Mouse (Mus musculus) adrenal gland (tissue): ENCODE data around the gene Unc45b.
"Not testable (repeated sequence)": the region's sequence is repeated elsewhere in the genome, so short reads cannot be mapped to it uniquely, and the experiment has no call there.

Experiments used
- intact Hi-C: fragments of 180-260 bp; cut with DNase I; formaldehyde crosslinking; loops from one replicate; pipeline ENCODE4 v1.15.1; 2025

Unc45b gene

DNA sequence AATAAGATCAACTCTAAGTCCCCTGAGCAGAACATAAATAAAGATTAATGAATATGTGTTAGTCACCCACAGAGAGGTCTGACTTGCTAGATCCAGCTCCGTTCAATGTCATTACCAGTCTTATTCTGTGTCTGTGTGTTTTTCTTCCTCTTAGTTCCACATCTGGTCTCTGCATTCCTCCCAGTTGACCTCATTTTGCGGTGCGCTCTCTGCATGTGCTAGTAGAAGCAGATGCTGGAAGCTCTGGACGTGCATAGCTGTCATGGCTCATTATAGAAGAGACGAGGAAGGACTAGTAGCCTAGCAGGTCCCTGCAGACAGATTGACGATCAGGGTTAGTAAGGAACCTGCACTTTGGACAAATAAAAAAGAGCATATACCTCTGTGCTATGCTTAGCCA, 33.0 kb downstream of the Unc45b start:
- intact Hi-C loops, result no loop called here

DNA sequence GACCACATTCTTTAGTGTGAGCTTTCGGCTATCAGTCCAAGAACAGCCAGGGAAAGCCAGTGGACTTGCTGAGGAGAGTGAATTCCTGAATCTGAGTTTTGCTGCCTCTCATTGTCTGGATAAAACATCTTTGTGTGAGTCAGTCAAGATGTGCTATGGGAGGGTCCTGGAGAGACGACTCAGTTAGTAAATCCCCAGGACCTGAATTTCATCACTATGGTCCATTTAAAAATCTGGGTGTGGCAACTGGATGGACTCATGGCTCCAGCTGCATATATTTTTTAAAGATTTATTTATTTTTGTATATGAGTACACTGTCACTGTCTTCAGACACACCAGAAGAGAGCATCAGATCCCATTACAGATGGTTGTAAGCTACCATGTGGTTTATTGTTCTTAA, 35.3 kb downstream of the Unc45b start:
- intact Hi-C loops, result no loop called here

DNA sequence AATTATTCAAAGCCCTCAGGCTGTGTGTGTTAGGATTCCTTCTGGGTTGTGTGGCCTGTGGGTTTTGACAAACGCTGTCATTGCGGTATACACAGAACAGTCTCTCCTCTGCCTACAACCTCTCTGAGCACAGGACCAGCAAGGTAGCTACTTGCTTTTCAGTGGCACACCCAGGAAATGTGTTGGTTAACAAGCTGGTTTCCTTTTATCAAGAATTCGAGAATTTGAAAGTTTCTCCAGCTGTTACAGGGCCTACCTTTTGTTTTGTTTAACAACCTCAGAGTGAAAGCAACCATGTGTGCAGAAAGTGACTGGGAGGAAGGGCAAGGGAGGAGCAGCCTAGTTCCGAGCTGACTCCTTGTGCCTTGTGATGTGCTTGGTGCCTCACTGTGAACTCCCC, 37.1 kb downstream of the Unc45b start:
- intact Hi-C loops, result no loop called here

DNA sequence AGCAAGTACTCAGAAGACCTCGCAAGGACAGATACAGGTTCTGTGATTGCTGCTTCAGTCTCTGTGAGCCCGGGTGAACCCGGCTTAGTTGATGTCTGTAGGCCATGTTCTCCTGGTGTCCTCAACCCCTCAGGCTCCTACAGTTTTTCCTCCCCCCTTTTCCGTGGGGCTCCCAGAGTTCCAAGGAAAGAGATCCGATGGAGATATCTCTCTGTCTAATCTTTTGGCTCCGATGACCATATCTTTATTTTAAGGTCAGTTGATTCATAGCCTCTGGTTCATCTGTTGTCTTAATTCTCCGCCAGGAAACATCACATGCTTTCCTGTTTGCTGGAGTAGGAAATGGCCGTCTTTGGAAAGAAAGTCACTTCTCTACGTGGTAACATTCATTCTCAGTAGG, 38.7 kb downstream of the Unc45b start:
- intact Hi-C loops, result no loop called here

DNA sequence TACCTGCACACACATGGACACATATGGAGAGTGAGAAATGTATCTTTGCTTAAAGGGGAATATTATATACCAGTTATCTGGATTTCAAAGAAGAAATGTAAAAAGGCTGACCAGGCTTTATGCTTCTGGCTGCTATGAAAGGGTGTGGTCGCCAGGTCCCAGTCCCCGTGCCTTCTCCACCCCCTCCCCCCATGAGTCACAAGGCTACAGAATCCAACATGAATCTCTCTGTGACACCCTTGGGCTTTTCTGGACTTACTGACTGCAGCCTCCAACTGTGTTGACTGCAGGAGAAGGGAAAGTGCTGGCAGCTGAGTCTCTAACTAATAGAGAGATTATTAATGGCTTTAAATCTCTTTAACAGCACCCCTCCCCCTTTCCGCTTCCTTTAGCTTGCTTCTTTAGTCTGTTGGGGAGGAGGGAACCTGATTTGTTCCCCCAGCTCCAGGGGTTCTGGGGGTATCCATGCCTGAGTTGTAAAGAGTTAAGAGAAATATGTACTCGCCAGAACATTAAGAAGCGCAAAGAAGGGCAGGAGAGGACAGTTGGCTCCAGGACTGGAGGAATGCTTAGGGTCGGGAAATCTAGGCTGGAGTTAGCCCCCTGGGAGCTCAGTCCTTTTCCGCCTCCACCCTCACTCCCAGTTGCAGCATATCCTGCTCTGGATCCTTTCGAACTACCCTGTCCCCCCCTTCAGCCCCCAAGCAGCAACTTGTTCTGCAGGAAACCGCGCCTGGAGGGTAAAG, 40.6 kb downstream of the Unc45b start, which contains the start of gene Slfn5:
Gene Slfn5 (plus strand): TSS at position 614 of the 746 bp plus-strand sequence.
- intact Hi-C loops, result no loop called here

DNA sequence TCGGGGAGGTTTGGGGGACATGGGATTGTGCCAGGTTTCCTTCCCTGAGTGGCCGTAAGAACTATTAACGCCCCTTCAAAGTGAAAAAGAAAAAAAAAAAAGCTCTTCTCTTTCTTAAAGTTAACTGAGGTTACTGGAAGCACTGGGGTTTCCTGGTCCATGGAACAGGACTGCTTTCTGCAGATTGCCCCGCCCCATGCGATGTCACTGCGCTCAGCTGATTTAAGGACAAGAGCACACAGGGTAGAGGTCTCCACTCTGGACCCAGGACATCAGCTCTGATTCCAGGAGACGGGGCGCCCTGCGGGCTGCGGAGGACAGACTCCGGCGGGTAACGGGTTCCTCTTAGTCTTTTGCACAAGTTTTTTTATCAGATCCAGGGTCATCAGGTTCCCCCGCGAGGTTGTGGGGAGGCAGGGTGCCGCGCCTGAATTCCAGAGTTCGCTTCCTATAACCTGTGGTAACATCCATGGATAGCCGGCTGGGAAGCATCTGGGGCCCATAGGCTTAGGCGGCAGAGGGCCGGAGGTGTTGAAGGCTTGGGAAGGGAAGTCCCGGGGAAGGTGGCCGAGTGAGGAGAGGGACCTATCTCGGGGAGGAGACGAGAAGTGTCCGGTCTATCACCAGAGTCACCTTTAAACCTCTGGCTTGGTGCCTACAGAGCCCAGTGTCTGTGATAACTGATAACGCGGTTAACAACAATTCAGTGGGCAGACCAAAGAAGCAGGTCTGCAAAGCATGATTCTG, 41.7 kb downstream of the Unc45b start:
- intact Hi-C loops, result no loop called here

DNA sequence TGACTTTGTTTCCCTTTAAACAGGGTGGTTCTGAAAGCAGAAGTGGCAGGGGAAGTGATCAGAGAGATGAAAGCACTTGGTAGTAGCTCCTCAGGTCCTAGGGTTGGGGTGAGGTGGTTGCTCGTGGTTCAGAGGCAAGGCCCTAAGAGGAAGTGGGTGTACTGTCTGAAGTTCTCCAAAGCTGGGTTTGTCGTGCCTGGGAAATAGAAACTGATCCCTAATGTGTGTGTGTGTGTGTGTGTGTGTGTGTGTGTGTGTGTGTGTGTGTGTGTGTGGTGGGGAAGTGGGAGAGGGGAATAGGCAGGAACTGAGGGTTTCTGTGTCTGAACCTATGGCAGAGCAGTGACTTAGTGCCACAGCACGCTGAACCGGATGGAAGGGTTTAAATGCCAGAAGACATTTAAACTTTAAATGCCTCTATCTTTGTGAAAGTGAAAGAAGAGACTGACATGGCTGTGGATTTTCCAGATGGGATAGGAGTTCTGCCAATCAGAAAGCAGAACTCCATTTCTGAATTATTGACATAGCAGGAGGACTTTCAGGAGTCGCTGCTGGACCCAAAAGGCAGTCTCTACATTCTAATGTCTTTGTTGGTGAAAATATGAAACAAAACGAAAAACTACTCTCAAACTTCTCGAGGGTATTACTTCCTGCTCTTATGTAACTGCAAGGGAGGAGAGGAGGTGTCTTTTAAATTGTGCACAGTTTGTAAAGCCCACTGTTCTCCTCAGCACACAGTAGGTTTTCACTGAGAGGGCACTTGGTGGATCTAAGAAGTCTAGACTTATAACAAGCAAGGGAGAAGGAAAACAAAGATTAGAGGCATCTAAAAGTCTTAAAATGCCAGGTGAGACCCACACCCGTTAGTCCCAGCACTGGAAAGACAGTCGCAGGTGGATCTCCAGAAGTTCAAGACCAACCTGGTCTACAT, 42.5 kb downstream of the Unc45b start:
- intact Hi-C loops, result no loop called here

DNA sequence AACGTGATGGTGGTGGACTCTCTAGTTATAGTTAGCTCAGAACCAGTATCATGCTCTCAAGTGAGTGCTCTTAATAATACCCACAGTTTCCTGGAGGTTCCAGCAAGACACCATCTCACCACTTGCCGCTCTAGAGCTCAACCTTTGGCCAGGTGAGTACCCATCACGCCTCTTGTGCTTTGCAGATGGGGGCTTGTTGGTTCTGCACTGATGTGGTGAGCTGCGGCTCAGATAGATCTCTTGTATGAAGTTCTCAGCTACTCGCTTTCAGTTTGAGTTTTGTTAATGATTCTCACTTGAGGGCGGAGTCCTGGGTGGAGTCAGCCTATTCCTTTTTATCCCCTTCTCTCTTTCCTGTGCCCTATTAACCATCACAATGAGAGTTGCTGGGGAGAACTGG, 44.3 kb downstream of the Unc45b start:
- intact Hi-C loops, result no loop called here

DNA sequence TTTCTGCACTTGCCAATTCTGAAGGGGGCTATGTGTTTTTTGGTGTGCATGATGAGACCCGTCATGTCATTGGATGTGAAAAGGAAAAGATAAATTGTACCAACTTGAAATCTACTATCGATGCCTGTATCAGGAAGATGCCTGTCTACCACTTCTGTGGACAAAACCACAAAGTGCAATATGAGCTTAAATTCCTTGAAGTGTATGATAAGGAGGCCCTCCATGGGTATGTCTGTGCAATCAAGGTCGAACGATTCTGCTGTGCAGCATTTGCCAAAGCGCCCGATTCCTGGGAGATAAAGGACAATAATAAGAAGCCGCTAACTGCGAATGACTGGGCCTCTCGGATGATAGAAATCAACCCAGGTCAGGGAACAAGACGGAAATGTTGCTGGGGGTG, 46.6 kb downstream of the Unc45b start:
- intact Hi-C loops, result no loop called here

DNA sequence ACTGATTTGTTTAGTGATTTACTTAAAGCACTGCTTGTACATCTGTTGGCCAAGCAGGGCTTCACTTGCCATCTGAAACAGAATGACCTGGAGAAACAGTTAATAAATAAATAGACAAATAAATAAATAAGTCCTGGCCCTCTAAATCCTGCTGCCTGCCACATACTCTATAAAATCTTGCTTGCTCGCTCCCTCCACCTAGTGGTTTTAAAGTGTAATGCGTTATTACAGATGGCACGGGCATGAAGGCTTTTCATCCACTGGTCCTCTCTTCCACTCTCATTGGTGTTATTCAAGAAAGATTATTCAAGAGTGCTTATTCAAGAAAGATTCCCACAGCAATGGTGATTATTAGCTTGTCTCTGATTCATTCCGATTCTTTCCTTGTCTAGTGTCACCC, 49.3 kb downstream of the Unc45b start:
- intact Hi-C loops, result loop anchor here (1.0 kb wide), 1 partner anchor 44 kb away; no protein-coding TSS in a partner anchor

DNA sequence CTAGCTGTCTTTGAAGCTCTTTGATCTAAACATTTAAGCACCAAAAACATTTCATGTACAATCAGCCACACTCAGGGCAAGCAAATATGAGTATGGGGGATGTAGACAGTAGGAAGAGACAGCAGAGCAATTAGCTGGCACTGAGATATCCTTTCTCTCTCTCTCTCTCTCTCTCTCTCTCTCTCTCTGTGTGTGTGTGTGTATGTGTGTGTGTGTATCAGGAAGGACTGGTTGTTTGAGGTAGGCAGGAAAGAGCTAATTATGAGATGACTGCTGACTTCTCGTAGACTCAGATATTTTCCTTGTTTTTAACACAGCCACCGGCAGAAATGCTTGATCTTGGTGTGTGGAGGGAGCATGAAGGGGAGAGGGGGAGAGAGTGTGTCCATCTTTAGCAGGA, 51.4 kb downstream of the Unc45b start:
- intact Hi-C loops, result no loop called here

DNA sequence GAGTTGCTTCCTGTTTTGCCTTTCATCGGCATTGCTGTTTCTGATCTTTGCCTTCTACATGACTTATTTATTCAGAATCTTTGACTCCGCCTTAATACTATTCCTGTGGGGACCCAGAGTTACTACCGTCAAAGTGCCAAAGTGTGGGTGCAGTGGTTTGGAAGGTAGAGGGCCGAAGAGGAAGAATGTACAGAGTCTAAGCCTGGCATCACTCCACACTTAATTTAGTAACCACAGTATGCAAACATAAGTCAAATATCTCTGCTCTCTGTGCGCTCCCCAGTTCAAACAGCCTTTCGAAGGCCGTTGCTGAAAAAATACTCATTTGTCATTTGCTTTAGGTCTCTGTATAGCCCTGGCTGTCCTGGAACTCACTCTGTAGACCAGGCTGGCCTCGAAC, 51.9 kb downstream of the Unc45b start:
- intact Hi-C loops, result no loop called here

DNA sequence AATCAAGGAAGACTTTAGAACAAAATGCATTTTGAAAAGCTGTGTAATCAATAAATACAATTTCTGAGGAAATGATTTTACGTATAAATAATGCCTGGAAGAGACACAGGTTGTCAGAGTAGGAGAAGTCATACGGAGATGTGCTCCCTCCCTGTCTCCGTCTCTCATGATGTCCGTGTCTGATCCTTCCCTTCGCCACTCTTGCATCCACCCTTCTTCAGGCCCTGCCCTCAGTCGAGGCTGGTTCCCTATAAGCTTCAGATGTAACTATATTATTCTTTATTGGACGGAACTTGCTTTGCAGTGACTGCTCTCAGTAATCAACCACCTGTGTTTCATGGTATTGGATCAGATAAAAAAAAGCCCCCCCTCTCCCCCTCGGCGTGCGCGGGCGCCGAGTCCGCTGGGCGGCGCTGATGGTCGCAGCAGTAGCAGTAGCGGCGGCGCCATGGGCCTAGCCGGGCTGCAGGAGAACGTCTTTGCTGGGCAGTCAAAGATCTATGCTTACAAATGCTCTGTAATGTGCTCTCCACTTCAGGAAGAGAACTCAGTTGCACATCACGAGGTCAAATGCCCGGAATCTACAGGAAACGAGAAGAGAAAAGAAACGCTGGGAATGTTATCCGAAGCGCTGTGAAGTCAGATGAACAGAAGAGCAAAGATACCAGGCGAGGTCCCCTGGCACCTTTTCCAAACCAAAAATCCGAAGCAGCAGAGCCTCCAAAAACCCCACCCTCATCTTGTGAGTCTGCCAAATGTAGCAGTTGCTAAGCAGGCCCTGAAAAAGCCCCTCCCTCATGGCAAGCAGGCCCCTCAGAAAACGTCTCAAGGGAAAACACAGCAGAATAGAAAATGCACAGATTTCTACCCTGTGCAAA, 60.6 kb downstream of the Unc45b start:
- intact Hi-C loops, result no loop called here

DNA sequence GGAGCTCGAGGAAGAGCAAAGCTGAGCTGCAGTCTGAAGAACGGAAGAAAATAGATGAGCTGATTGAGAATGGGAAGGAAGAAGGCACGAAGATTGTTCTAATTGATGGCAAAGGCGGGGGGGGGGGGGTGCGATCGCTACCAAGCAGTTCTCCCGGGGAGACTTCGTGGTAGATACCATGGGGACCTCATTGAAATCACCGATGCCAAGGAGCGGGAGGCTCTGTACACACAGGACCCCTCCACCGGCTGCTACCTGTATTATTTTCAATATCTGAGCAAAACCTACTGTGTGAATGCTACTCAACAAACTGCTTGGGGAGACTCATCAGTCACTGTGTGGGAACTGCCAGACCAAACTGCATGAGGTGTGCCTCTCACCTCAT, 61.2 kb downstream of the Unc45b start:
- intact Hi-C loops, result no loop called here

DNA sequence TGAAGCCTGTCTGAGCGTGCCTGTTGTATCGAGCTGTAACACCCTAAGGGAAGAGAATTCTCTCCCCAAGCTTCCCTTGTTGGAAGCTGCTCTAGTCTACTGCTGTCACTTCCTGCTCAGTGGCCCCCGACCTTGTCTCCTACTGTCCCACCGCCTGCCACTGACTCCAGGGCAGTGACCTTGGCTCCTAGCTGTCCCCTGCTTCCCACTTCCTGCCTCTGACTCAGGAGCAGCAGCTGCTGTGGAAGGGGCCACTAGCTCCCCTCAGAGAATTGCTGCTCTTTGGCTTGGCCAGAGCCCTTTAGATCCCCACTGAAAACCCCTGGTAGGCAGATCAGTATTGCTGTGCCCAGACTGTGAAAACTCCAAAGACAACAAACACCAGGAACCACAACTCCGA, 63.6 kb downstream of the Unc45b start:
- intact Hi-C loops, result no loop called here

DNA sequence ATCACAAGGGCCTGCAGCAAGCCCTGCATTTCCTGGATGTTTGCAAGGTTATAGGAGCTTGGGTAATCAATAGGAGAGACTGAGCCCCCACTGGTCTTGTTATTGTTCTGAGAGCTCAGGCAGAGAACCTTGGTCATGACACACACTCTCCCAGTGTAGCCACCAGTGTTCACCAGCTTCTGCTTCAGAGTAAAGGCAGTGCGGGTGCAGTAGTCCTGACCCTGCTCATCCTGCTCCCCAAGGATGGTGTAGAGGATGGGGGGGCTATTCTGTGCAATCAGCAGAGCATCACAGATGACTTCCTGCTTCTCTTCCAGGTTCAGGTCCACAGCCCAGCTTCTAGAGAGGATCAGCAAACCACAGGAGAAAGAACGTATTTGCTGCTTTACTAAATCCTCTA, 72.1 kb downstream of the Unc45b start:
- intact Hi-C loops, result not testable (repeated sequence)

DNA sequence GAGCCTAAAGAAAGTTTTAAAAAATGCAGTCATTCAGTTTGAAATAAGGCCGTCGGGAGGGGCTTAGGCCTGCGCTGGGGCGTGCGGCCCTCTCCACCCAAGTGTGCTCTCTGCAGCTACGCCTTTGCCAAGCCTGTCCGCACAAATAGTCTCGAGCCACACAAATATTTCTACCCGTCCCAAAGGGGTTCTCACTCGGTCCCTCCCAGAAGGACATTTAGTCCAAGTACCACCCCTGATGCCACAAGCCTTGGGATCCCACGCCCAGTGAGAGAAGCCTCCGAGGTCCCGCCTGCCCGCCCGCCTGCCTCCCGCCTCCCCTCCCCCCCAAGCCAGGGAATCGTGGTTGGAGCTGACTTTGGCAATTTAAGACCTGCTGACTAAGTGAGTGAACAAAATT, 72.8 kb downstream of the Unc45b start:
- intact Hi-C loops, result no loop called here

DNA sequence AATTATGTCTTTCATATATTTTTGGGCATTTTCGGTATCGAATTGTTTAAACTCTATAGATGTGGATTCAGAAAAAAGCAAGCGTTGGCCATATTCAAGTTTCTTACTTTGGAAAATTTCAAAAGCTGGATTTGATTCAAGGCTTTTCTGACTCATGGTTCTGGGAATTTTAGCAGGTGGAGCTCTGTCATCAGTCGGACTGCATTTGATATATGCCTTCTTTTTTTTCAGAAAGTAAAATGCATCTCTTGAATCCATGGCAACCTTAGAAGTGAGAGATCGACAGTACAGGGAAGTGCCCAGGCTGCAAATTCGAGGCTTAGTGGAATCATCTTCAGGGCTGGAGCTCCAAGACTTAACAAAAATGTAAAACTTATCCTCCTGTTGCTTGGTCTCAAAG, 77.3 kb downstream of the Unc45b start:
- intact Hi-C loops, result no loop called here

DNA sequence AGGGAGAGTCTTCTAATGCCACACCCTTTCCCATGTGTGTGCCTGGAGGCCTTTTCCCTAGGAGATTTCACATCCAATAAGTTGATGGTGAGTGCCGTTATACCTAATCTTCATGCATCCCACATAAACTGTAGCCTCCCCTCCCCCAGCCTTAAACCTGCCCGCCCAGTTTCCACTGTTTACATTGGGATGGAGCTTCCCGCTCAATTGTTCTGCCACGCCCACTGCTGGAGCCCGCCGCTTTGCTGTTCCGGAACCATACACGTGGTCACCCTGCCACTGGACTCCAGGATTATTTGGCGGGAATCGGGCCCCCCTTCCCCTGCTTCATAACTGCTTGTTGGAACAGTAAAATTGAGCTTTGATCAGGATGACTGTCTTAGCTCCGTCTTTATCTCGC, 79.0 kb downstream of the Unc45b start:
- intact Hi-C loops, result no loop called here

DNA sequence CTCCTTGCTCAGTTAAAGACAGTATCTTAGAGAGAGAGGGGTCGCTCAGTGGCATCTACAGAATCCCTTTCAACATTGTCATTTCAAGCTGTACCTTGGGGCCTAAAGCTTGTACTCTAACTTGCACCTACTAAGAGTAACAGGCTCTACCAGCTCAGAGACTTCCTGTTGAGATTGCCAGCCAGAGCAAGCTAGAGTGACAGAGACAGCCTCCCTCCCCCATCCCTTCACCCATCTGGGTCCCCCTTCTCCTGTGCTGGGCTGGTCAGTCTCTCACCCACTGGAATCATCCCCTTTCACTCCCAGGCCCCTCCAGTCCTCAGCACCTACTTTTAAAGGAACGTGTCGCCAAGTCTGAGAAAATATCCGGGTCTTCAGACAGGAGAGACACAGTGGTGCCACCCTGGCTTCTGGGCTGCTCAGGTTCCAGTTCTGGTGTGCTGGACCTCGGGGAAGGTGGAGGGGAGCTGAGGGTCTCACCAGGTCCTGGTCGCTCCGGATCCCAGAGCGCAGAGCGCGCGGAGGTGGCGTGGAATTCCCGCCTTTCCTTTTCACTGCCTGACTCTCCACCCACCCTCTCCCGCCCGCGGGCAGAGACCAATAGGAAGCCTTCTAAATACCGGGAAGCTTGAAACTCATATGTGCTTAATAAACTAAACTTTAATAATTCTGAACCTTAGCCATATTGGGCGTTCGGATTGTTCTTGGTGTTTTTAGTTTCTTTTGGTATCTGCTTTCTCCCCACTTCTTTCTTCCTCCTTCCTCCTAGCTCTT, 80.4 kb downstream of the Unc45b start:
- intact Hi-C loops, result not testable (repeated sequence)
